Mouse (Mus musculus) C2C12 (cell line): ENCODE measurements around the gene Srrd.

Source experiments
- CEBPB ChIP-seq: IDR thresholded peaks from one replicate; pipeline ENCODE4 v1.6.1; 2011; ENCODE audit warnings: low read depth, mild to moderate bottlenecking, control low read depth, moderate library complexity
- CTCF ChIP-seq: IDR thresholded peaks from one replicate; pipeline ENCODE4 v1.5.1; 2011; ENCODE audit not compliant: control insufficient read depth, insufficient read depth, insufficient read length
- MAX ChIP-seq: IDR thresholded peaks from one replicate; pipeline ENCODE4 v1.6.1; 2011; ENCODE audit warnings: mild to moderate bottlenecking, control low read depth
- MYOD1 ChIP-seq: IDR thresholded peaks from one replicate; pipeline ENCODE4 v1.6.1; 2011; ENCODE audit warnings: low read depth; ENCODE audit not compliant: control insufficient read depth, insufficient read length
- MYOG ChIP-seq: IDR thresholded peaks from one replicate; pipeline ENCODE4 v1.6.1; 2011; ENCODE audit not compliant: control insufficient read depth, insufficient read length; ENCODE audit errors: extremely low read depth
- USF1 ChIP-seq: IDR thresholded peaks from one replicate; pipeline ENCODE4 v1.6.1; 2011; ENCODE audit warnings: low read depth, mild to moderate bottlenecking, control low read depth, moderate library complexity

DNA sequence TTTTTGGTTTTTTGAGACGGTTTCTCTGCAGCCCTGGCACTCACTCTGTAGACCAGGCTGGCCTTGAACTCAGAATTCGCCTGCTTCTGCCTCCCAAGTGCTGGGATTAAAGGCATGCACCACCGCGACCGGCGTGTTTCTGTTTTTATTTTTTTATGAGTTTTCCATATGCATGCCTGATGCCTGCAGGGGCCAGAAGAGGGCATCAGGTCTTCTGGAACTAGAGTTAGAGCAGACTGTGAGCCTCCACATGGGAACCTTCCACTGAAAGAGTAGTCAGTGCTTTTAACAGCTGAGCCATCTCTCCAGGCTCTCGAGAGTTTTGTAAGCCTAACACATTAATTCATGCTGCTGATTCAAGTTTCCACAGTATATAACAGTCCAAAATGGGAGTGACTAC, 3.6 kb downstream of the Srrd start:
- TF ChIP-seq CTCF (no peak), CEBPB (no peak), MYOG (no peak), USF1 (no peak), MAX (no peak), MYOD1 (no peak)
